Mouse (Mus musculus): ENCODE results near the gene Rere.
"Not testable (repeated sequence)": the region's sequence is repeated elsewhere in the genome, so short reads cannot be mapped to it uniquely, and the experiment has no call there.

Gene Rere

DNA sequence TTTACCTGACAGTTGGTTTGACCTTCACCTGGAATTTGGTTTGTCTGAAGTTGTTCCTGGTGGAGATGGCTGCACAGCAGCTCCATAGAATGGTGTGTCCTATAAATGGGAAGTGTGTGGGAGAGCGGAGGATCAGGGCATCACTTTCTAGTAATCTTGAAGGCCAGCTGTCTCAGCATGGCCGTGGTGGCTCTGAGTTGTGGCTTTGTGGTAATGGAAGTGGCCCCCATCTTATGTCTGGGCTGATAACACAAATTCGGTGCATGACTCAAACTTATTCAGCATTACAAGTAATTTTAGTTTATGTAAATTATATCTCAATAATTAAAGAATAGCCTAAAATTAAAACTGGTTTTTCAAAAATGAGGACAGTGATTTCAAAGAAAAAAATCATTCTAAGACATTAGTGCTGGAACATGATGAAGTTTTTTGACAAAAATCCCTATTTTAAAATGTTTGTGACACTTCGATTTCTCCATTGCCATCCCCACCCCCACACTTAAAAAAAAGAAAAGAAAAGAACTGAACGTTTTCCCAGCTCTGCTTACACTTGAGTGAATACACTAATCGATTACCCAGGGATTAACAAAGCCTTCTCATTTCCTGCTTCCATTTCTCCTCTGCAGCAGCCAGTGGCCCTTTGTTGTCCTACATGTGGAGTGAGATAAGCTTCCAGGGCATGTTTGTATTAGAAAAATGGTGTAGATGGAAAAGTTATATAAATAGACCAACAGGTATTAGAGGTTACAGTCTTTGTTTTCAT, 180.2 kb downstream of the Rere start:
- no peak for DNase-seq (ENCODE audit: low spot score in 2 of 2)

DNA sequence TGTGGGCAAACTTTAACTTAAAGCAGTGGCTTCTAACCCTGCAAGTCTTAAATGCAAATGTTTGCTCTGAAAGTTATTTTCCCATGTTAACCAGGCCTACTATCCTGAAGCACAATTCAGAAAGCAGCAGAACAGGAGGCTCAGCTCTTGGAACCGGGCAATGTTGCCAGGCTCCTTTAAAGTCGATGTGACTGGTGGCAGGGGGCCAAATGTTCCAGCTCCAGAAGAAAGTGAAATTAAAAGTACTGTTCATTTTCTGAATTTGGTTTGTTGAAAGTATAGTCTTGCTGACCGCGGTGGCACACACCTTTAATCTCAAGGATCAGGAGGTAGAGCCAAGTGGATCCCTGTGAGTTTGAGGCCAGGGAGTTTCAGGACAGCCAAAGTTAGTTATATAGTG, 180.9 kb downstream of the Rere start:
- DNase-seq (ENCODE audit: low spot score in 2 of 2) = no peak

- peak; percentile 33 to 44 for DNase-seq (ENCODE audit: low spot score in 2 of 2)
Observed at GRCm38 (mm10) chr4:150465759-150466158, 184.3 kb downstream of the Rere start.

- no peak for DNase-seq (ENCODE audit: low spot score in 2 of 2)
Observed at GRCm38 (mm10) chr4:150469274-150469673, 187.8 kb downstream of the Rere start.

DNA sequence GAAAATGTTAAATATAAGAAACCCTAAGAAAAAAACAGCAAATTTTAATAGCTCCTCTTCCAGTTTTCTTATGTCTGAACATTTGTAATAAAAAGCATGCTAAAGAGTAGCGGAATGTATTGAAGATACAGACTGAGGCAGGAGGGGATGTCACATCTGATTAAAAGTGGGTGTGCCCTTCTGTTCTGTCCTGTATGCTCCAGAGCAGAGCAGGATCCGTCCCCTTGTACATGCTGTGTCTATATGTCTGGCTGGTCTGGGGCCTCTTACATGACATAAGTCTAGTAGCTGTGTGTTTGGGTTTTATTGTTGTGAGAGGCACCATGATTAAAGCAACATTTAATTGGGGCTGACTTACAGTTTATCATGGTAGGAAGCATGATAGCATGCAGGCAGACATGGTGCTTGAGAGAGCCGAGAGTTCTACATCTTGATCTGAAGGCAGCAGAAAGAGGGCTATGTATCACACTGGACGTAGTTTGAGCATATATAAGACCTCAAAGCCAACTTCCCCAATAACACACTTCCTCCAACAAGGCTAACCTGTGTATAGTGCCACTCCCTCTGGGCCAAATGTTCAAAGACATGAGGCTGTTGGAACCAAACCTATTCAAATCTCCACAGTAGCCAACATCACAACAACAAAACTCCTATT, 189.4 kb downstream of the Rere start:
- no peak for DNase-seq (ENCODE audit: low spot score in 2 of 2)

DNA sequence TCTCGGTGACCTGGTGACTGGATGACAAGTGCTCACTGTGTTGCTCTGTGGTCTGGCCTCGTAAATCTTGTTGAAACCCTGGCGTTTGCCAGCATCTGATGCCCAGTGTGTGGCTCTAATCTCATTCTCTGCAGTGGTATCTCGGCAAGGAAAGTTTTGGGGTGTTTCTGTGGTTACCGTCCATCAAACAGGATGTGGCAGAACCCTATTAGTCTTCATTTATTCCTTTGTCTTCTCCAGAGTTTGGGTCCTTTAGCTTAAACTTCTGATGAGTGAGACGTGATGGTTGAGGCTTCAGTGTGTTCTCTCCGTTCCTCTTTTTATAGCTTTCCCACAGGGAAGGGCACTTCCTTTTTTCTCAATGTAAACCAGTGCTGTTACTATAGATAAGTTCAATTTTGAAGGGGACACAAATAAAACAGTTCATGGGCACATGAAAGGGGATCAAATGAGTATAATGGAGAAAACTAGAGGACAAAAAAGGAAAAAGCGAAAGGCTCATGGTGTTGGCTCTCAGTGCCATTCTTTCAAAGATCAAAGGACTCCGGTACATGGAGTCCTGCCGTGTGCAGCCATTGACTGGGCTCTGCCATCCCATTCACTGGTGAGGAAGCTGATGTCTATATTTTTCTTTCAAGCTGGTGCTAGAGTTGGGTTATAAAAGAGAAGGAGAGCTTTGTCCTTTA, 191.4 kb downstream of the Rere start:
- DNase-seq (ENCODE audit: low spot score in 2 of 2) = no peak

- no peak for DNase-seq (ENCODE audit: low spot score in 2 of 2)
Observed at GRCm38 (mm10) chr4:150473437-150474070, 192.1 kb downstream of the Rere start.

DNA sequence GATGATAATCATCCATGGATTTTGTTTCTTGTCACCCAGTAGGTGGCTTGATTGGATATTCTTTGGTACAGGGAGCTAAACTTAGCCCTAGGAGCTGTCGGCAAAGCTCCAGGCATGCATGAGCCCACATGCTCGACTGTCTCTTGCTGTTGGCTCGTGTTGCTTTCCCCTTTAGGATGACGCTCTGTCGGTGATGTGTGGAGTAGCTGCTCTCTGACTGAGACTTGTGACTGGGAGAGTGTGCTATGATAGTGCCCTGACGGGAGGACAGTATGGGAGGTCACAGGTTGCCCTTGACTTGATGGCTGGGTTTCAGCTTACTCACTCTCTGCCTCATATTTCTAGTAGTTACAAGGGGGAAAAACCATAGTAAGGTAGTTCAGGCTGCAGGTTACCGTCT, 192.6 kb downstream of the Rere start:
- DNase-seq (ENCODE audit: low spot score in 2 of 2) = no peak

DNA sequence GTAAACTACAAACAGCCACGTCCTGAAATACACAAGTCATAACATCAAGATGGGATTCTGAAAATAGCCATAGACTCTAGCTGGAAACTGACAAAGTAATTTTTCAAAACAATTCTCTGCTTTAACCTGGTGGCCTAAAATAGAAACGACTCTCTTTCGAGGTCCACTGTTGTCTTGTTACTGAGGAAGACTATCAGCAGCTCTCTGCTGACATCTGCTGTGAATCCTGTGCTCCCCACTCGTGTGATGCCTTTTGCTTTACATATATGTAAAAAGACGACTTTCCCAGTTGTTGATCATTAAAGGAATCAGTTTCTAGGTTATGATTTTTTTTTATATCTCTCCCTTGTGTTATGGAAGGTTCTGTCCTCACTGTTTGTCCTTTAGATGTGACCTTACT, 194.8 kb downstream of the Rere start:
- no peak for DNase-seq (ENCODE audit: low spot score in 2 of 2)

- DNase-seq (ENCODE audit: low spot score in 2 of 2) = no peak
Observed at GRCm38 (mm10) chr4:150478006-150478405, 196.6 kb downstream of the Rere start.

GRCm38 (mm10) chr4:150483081-150483480, 201.6 kb downstream of the Rere start:
- not testable (repeated sequence) for DNase-seq (ENCODE audit: low spot score in 2 of 2)

DNA sequence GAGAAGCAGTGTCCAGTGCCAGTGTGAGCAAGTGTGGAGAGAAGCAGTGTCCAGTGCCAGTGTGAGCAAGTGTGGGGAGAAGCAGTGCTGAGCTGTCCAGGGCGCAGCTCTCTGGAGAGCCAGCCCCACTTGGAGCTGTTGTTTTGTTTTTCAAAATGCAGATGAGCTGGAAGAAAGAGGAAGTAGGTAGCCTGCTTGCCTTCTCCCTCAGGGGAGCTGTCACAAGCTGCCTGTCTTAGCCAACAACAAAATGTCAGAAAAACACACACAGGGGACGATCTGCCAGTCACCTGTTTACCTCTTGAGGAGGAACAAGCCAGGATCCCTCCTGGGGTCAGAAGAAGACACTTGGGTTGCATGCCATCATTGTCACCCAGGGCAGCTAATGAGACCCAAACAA, 204.7 kb downstream of the Rere start:
- DNase-seq (ENCODE audit: low spot score in 2 of 2) = no peak

GRCm38 (mm10) chr4:150487109-150487508, 205.7 kb downstream of the Rere start:
- DNase-seq (ENCODE audit: low spot score in 2 of 2) = peak in 1 of 2 experiments; percentile 27

- DNase-seq (ENCODE audit: low spot score in 2 of 2) = peak; percentile 55 to 82
Observed at GRCm38 (mm10) chr4:150488096-150488748, 206.8 kb downstream of the Rere start.

- no peak for DNase-seq (ENCODE audit: low spot score in 2 of 2)
Observed at GRCm38 (mm10) chr4:150488767-150489166, 207.3 kb downstream of the Rere start.

DNA sequence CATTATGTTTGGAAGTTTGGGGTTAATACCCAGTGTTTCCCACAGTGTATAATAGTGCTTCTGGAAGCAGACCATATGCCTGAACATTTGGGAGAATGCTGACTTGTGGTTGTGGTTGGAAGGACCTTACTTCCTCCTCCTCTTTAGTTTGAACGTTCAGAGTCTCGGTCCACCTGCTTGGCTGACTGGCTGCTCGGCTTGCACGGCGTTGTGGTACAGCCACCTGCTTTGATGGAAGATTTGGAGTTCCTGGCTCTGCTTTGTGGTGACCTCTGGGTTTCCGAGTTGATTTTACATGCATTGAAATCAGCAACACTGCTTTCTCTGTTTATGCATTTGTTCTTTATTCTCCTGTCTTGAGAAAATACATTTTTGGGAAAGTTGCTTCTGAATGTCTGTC, 208.6 kb downstream of the Rere start:
- no peak for DNase-seq (ENCODE audit: low spot score in 2 of 2)

- no peak for DNase-seq (ENCODE audit: low spot score in 2 of 2)
Observed at GRCm38 (mm10) chr4:150491710-150492109, 210.3 kb downstream of the Rere start.

GRCm38 (mm10) chr4:150493258-150493937, 212.0 kb downstream of the Rere start:
- no peak for DNase-seq (ENCODE audit: low spot score in 2 of 2)

DNA sequence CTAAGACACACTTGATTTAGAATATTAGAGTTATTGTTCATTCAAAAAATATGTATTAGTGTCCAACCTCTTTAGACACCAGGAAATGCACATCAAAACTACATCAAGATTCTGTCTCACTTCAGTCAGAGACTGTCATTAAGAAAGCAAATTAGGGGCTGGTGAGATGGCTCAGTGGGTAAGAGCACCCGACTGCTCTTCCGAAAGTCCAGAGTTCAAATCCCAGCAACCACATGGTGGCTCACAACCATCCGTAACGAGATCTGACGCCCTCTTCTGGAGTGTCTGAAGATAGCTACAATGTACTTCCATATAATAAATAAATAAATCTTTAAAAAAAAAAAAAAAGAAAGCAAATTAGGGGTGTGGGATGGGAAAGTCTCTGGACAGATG, 212.5 kb downstream of the Rere start:
- not testable (repeated sequence) for DNase-seq (ENCODE audit: low spot score in 2 of 2)

- DNase-seq (ENCODE audit: low spot score in 2 of 2) = peak in 1 of 2 experiments; percentile 29
Observed at GRCm38 (mm10) chr4:150495568-150495967, 214.1 kb downstream of the Rere start.
